ENCODE assay signal across 8 mouse cellular contexts in genomic region chr11:101426165-101426564, GRCm38 (mm10). TPM values are rescaled to one million over a fixed set of nuclear protein-coding genes. Genes with fewer than 3 reads are reported as not detected.
A peak's percentile ranks its signal among the peaks of the same experiment; 100 is the strongest.
DNase-seq lines count a peak whose midpoint lies in the region; ATAC-seq and TF ChIP-seq lines count a peak whose summit lies in the region.

No protein-coding gene starts in this region.

- H3K9me3 ChIP-seq in kidney, postnatal 0 days (replicated peaks; ENCODE audit: low read length) = no peaks in the 10 kb centered on the region
- no peaks in the 10 kb centered on the region for H3K9me3 ChIP-seq in embryonic facial prominence, embryonic 13.5 days
- H3K9me3 ChIP-seq in intestine, postnatal 0 days (ENCODE audit: control insufficient read depth) = no peaks in the 10 kb centered on the region
- no peaks in the 10 kb centered on the region for H3K9me3 ChIP-seq in neural tube, embryonic 13.5 days

- DNase-seq in kidney, postnatal 0 days (ENCODE audit: low spot score) = peak; percentile 4
- DNase-seq in kidney, adult 18-20 months = no peak
- no peak for DNase-seq in gastrocnemius, postnatal 4 days (ENCODE audit: low spot score in 2 of 2)
- no peak for DNase-seq in embryo, embryonic 9.5 days (ENCODE audit: extremely low spot score)
- DNase-seq in kidney, adult 9 months = no peak

- peak overlapping the region; percentile 85 for H3K4me2 ChIP-seq in kidney, postnatal 0 days (ENCODE audit: low read length)
- H3K4me2 ChIP-seq in embryonic facial prominence, embryonic 13.5 days = peak overlapping the region; percentile 93
- peak overlapping the region; percentile 82 for H3K4me2 ChIP-seq in intestine, postnatal 0 days (replicated peaks; ENCODE audit: low read depth)
- H3K4me2 ChIP-seq in neural tube, embryonic 13.5 days = peak overlapping the region; percentile 73

- ATAC-seq in kidney, postnatal 0 days (replicated peaks; ENCODE audit: low FRiP score, low read depth) = no peak
- no peak for ATAC-seq in embryonic facial prominence, embryonic 13.5 days (ENCODE audit: insufficient number of reproducible peaks, insufficient read depth, low FRiP score, low TSS enrichment, low read depth)
- no peak for ATAC-seq in intestine, postnatal 0 days
- ATAC-seq in neural tube, embryonic 13.5 days (ENCODE audit: low read depth) = no peak

- WGBS in kidney, postnatal 0 days = 58% methylated on average over 8 of the region's 8 CpGs
- 52% methylated on average over 8 of the region's 8 CpGs for WGBS in embryonic facial prominence, embryonic 13.5 days
- 38% methylated on average over 8 of the region's 8 CpGs for WGBS in intestine, postnatal 0 days
- WGBS in neural tube, embryonic 13.5 days = 62% methylated on average over 8 of the region's 8 CpGs

- H3K9ac ChIP-seq in kidney, postnatal 0 days (ENCODE audit: low read depth, low read length) = 0 out of 2 replicates have a peak overlapping the region, but pooled peaks have one; percentile 83
- H3K9ac ChIP-seq in embryonic facial prominence, embryonic 13.5 days = peak overlapping the region; percentile 86
- peak overlapping the region; percentile 67; the same call in 1 of the 2 replicates for H3K9ac ChIP-seq in intestine, postnatal 0 days (ENCODE audit: low read depth, low read length)
- H3K9ac ChIP-seq in neural tube, embryonic 13.5 days = peak overlapping the region; percentile 89

- no peaks in the 10 kb centered on the region for H3K27me3 ChIP-seq in kidney, postnatal 0 days (ENCODE audit: insufficient read depth, low read length)
- no peaks in the 10 kb centered on the region for H3K27me3 ChIP-seq in embryonic facial prominence, embryonic 13.5 days
- H3K27me3 ChIP-seq in intestine, postnatal 0 days (replicated peaks; ENCODE audit: control insufficient read depth, insufficient read depth, low read length) = no peaks in the 10 kb centered on the region
- no peaks in the 10 kb centered on the region for H3K27me3 ChIP-seq in neural tube, embryonic 13.5 days

- H3K4me3 ChIP-seq in kidney, postnatal 0 days (replicated peaks; ENCODE audit: low read depth, low read length) = peak overlapping the region; percentile 91
- peak overlapping the region; percentile 97 for H3K4me3 ChIP-seq in embryonic facial prominence, embryonic 13.5 days
- H3K4me3 ChIP-seq in intestine, postnatal 0 days (ENCODE audit: low read depth, low read length) = peak overlapping the region; percentile 79
- peak overlapping the region; percentile 90 for H3K4me3 ChIP-seq in neural tube, embryonic 13.5 days

- peaks cover 18% of the 10 kb centered on the region; the same call in 1 of the 2 replicates for H3K4me1 ChIP-seq in kidney, postnatal 0 days (replicated peaks; ENCODE audit: insufficient read depth, low read length)
- H3K4me1 ChIP-seq in embryonic facial prominence, embryonic 13.5 days = peaks cover 27% of the 10 kb centered on the region
- 0 out of 2 replicates have a peak, but pooled peaks cover 5% of the 10 kb centered on the region for H3K4me1 ChIP-seq in intestine, postnatal 0 days (replicated peaks; ENCODE audit: control insufficient read depth, insufficient read depth, low read length)
- peaks cover 34% of the 10 kb centered on the region for H3K4me1 ChIP-seq in neural tube, embryonic 13.5 days (replicated peaks)

- no peak for TF ChIP-seq CTCF in kidney, postnatal 0 days (IDR thresholded peaks at IDR 0.05; ENCODE audit: low read depth)
- no peak for TF ChIP-seq CTCF in intestine, postnatal 0 days (IDR thresholded peaks at IDR 0.05; ENCODE audit: low read depth)

- H3K27ac ChIP-seq in kidney, postnatal 0 days = no peak overlapping the region
- no peak overlapping the region for H3K27ac ChIP-seq in embryonic facial prominence, embryonic 13.5 days
- 0 out of 2 replicates have a peak overlapping the region, but pooled peaks have one; percentile 1 for H3K27ac ChIP-seq in intestine, postnatal 0 days (ENCODE audit: low read depth, low read length)
- H3K27ac ChIP-seq in neural tube, embryonic 13.5 days (replicated peaks) = no peak overlapping the region

- peaks cover 11% of the 10 kb centered on the region for H3K36me3 ChIP-seq in kidney, postnatal 0 days (ENCODE audit: insufficient read depth, low read length)
- H3K36me3 ChIP-seq in embryonic facial prominence, embryonic 13.5 days = peaks cover 23% of the 10 kb centered on the region
- peaks cover 18% of the 10 kb centered on the region for H3K36me3 ChIP-seq in intestine, postnatal 0 days (ENCODE audit: control insufficient read depth, insufficient read depth)
- H3K36me3 ChIP-seq in neural tube, embryonic 13.5 days = peaks cover 24% of the 10 kb centered on the region

RNA-seq across cellular contexts. Expression of gene Ptges3l, which starts 1.0 kb away (rescaled TPM):
- polyA plus RNA-seq in kidney, postnatal 0 days (2015; fragmentation: Nextera tagmentation; extraction: Ambion mirVana) = 8.7 and 11.5 TPM in 2 replicates
- 5.5 and 8.1 TPM in 2 replicates for polyA plus RNA-seq in embryonic facial prominence, embryonic 13.5 days (2015; fragmentation: Nextera tagmentation; extraction: Ambion mirVana)
- 7.0 and 7.8 TPM in 2 replicates for polyA plus RNA-seq in intestine, postnatal 0 days (2015; fragmentation: Nextera tagmentation; extraction: Ambion mirVana)
- polyA plus RNA-seq in neural tube, embryonic 13.5 days (2015; fragmentation: Nextera tagmentation; extraction: Ambion mirVana) = 3.3 and 4.3 TPM in 2 replicates
- total RNA-seq in gastrocnemius, postnatal 4 days (2021) = 10 to 100 TPM; 56.2 to 80.9 TPM

RNA-seq across cellular contexts. Expression of gene Rundc1, which starts 1.3 kb away (rescaled TPM):
- 17.9 and 19.6 TPM in 2 replicates for polyA plus RNA-seq in kidney, postnatal 0 days (2015; fragmentation: Nextera tagmentation; extraction: Ambion mirVana)
- polyA plus RNA-seq in embryonic facial prominence, embryonic 13.5 days (2015; fragmentation: Nextera tagmentation; extraction: Ambion mirVana) = 19.5 and 21.8 TPM in 2 replicates
- 12.0 and 13.1 TPM in 2 replicates for polyA plus RNA-seq in intestine, postnatal 0 days (2015; fragmentation: Nextera tagmentation; extraction: Ambion mirVana)
- 25.5 and 28.5 TPM in 2 replicates for polyA plus RNA-seq in neural tube, embryonic 13.5 days (2015; fragmentation: Nextera tagmentation; extraction: Ambion mirVana)
- total RNA-seq in gastrocnemius, postnatal 4 days (2021) = 1 to 10 TPM; 8.6 to 9.5 TPM

RNA-seq across cellular contexts. Expression of gene Gm27029, which starts 1.6 kb away (rescaled TPM):
- polyA plus RNA-seq in kidney, postnatal 0 days (2015; fragmentation: Nextera tagmentation; extraction: Ambion mirVana) = 4.0 and 4.5 TPM in 2 replicates
- polyA plus RNA-seq in embryonic facial prominence, embryonic 13.5 days (2015; fragmentation: Nextera tagmentation; extraction: Ambion mirVana) = 9.7 and 10.4 TPM in 2 replicates
- polyA plus RNA-seq in intestine, postnatal 0 days (2015; fragmentation: Nextera tagmentation; extraction: Ambion mirVana) = 2.2 and 2.9 TPM in 2 replicates
- 5.7 and 8.3 TPM in 2 replicates for polyA plus RNA-seq in neural tube, embryonic 13.5 days (2015; fragmentation: Nextera tagmentation; extraction: Ambion mirVana)
- 1 to 10 TPM; 4.5 to 7.3 TPM for total RNA-seq in gastrocnemius, postnatal 4 days (2021)

RNA-seq across cellular contexts. Expression of gene Aarsd1, which starts 8.8 kb away (rescaled TPM):
- 58.4 and 66.0 TPM in 2 replicates for polyA plus RNA-seq in kidney, postnatal 0 days (2015; fragmentation: Nextera tagmentation; extraction: Ambion mirVana)
- polyA plus RNA-seq in embryonic facial prominence, embryonic 13.5 days (2015; fragmentation: Nextera tagmentation; extraction: Ambion mirVana) = 73.9 and 88.6 TPM in 2 replicates
- polyA plus RNA-seq in intestine, postnatal 0 days (2015; fragmentation: Nextera tagmentation; extraction: Ambion mirVana) = 27.0 and 28.9 TPM in 2 replicates
- 79.4 and 90.0 TPM in 2 replicates for polyA plus RNA-seq in neural tube, embryonic 13.5 days (2015; fragmentation: Nextera tagmentation; extraction: Ambion mirVana)
- 10 to 100 TPM; 15.6 to 20.3 TPM for total RNA-seq in gastrocnemius, postnatal 4 days (2021)

RNA-seq across cellular contexts. Expression of gene Rpl27, which starts 15.9 kb away (rescaled TPM):
- polyA plus RNA-seq in kidney, postnatal 0 days (2015; fragmentation: Nextera tagmentation; extraction: Ambion mirVana) = 396 and 448 TPM in 2 replicates
- polyA plus RNA-seq in embryonic facial prominence, embryonic 13.5 days (2015; fragmentation: Nextera tagmentation; extraction: Ambion mirVana) = 342 and 404 TPM in 2 replicates
- polyA plus RNA-seq in intestine, postnatal 0 days (2015; fragmentation: Nextera tagmentation; extraction: Ambion mirVana) = 240 and 241 TPM in 2 replicates
- 303 and 315 TPM in 2 replicates for polyA plus RNA-seq in neural tube, embryonic 13.5 days (2015; fragmentation: Nextera tagmentation; extraction: Ambion mirVana)
- 10 to 100 TPM; 81.3 to 87.8 TPM for total RNA-seq in gastrocnemius, postnatal 4 days (2021)
